Mouse (Mus musculus) cerebellum, postnatal 14 days (tissue): ENCODE data around the gene Fbxo45.

Experiments used
- DNase-seq, 2 experiments: peaks; one replicate each; pipeline ENCODE4 v3.0.0; 2021; ENCODE audit warnings: mixed read lengths in 2 of 2

Fbxo45 gene

DNA sequence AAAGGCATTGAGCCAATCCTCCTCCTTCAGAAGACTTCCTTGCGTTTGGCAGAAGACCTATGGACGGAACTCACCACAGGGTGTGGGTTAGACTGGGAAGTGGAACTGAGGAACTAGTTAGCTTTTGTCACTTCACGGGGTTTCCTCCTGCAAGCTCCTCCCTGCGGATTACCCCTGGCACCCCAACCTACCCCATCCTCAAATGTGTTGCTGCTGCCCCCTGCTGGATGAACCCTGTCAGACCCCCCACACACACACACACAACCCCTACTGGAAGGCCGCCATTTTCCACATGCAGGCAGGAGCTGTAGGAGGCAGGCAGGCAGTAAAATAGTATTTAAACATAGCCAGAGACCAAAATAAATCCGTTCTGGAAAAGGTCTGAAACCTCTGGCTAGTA is 44.3 kb downstream of the Fbxo45 start:
- DNase-seq = peak; percentile 30 to 60

GRCm38 (mm10) chr16:32201004-32201325 is 46.0 kb downstream of the Fbxo45 start:
- DNase-seq = no peak

GRCm38 (mm10) chr16:32200256-32201003 is 46.5 kb downstream of the Fbxo45 start:
- peak; percentile 50 to 62 for DNase-seq

DNA sequence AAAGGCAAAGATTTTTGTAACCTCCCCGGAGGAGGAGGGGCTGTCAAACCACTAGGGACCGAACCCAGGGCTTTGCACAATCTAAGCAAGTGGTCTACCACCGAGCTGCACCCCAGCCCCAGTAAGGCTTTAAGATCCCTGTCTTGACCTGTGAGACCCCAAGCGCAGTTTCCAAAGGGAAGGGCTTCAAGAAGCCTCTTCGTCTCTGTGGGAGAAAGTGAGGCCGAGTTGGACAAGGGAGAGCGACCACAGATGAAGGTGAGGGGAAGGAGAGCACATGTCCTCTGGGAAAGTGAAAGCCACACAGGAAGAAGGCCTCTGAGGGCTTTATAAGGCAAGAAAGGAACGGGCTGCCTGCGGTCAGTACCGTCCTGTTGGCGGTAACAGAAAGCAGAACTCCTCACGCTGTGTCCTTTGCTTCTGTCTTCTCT is 56.9 kb downstream of the Fbxo45 start:
- DNase-seq = no peak

GRCm38 (mm10) chr16:32189109-32189508 is 57.8 kb downstream of the Fbxo45 start:
- DNase-seq = peak in 1 of 2 experiments; percentile 53

- peak; percentile 64 to 71 for DNase-seq
Measured at GRCm38 (mm10) chr16:32186056-32186455, 60.9 kb downstream of the Fbxo45 start.
